Mouse (Mus musculus): ENCODE measurements around the gene Banp.
A peak's percentile ranks its signal among the peaks of the same experiment; 100 is the strongest.

Gene Banp

GRCm38 (mm10) chr8:121927316-121927715, 22.2 kb upstream of the Banp start:
- peak; percentile 56 to 57 for DNase-seq

- no peak for DNase-seq
Measured at GRCm38 (mm10) chr8:121930047-121930446, 19.5 kb upstream of the Banp start.

- no peak for DNase-seq
Measured at GRCm38 (mm10) chr8:121931571-121931970, 18.0 kb upstream of the Banp start.

GRCm38 (mm10) chr8:121932026-121932667, 17.4 kb upstream of the Banp start:
- no peak for DNase-seq

GRCm38 (mm10) chr8:121932668-121933520, 16.7 kb upstream of the Banp start:
- no peak for DNase-seq

- DNase-seq = peak; percentile 41 to 60
Measured at GRCm38 (mm10) chr8:121934506-121934905, 15.0 kb upstream of the Banp start.

GRCm38 (mm10) chr8:121934923-121935322, 14.6 kb upstream of the Banp start:
- DNase-seq = no peak

- peak; percentile 77 to 79 for DNase-seq
Measured at GRCm38 (mm10) chr8:121935341-121936294, 13.9 kb upstream of the Banp start.

GRCm38 (mm10) chr8:121936391-121936790, 13.2 kb upstream of the Banp start:
- no peak for DNase-seq

- no peak for DNase-seq
Measured at GRCm38 (mm10) chr8:121938732-121939131, 10.8 kb upstream of the Banp start.

- DNase-seq = no peak
Measured at GRCm38 (mm10) chr8:121943057-121943540, 6.5 kb upstream of the Banp start.

- no peak for DNase-seq
Measured at GRCm38 (mm10) chr8:121943716-121944115, 5.8 kb upstream of the Banp start.

GRCm38 (mm10) chr8:121944831-121945230, 4.7 kb upstream of the Banp start, which contains the start of gene Car5a:
Gene Car5a, minus strand, starts transcription at chr8:121944904.
- no peak for DNase-seq

GRCm38 (mm10) chr8:121946351-121946750, 3.2 kb upstream of the Banp start:
- no peak for DNase-seq

GRCm38 (mm10) chr8:121947047-121947752, 2.4 kb upstream of the Banp start:
- DNase-seq = no peak

GRCm38 (mm10) chr8:121947753-121948141, 1.8 kb upstream of the Banp start:
- DNase-seq = peak; percentile 62 to 66

GRCm38 (mm10) chr8:121948321-121949145, 1.0 kb upstream of the Banp start:
- no peak for DNase-seq

- DNase-seq = peak; percentile 98 to 100
Measured at GRCm38 (mm10) chr8:121949941-121950748, 595 bp downstream of the Banp start.

- peak; percentile 60 to 75 for DNase-seq
Measured at GRCm38 (mm10) chr8:121950749-121951655, 1.5 kb downstream of the Banp start.
